Mouse (Mus musculus) left cerebral cortex, postnatal 10 days (tissue): ENCODE measurements at regions not wholly inside any gene's neighbourhood (a gene's known extent, or its start where the extent isn't known, plus 50 kb on each side); places are given as distances from the start of the nearest gene placed in this dataset. TPM values are rescaled to one million over a fixed set of nuclear protein-coding genes. Genes with fewer than 3 reads are reported as not detected.

Source experiments
- microRNA-seq: library from miRNA; unstranded; fragments of <30 nt; microRNA quantifications from one replicate; pipeline ENCODE4 v1.2.0, GENCODE M21; 2022

Small RNA genes lying in the stretch of these regions (microRNA-seq; reads per million reads assigned to microRNA genes)
- not detected for gene Mir1952
